Mouse (Mus musculus): ENCODE data around the gene Clec2l.

Gene Clec2l

DNA sequence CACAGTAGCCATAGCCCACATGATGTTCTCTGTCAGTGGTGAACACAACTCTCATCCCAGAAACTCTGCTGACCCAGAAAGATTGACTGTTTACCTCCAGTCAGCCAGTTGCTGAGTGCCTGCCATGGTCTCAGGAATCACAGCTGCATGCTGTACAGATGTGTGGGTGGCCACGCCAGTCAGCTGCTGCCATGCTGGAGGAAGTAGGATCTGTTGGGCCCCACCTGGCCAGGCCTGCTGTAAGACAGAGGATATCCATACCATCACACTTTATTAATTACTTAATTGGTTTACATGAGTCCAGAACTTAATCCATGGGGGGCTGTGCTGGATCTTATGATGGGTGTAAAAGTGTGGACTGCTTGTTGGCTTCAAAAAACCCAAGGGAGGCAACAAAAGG is 58.5 kb downstream of the Clec2l start:
- DNase-seq = no peak

DNA sequence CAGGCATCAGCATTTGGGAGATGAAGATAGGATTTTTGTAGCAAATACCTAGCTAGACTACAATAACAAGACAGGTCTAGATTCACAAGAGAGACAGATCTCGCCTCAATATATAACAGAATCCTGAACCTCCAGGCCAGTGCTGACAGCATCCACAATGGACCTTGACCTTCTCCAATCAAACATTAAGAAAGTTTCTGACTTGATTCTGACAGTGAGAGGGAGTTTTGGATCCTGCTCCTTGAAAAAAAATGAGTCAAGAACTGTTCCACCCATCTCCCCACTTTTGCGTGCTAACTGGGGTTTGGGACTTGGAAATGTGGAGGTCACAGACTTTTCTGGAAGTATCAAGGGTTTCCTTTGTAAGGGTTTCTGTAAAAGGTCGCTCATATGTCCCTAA is 62.6 kb downstream of the Clec2l start:
- DNase-seq = no peak

All from spleen, adult 18-20 months (tissue).